Mouse (Mus musculus): ENCODE data around the gene Ttpal. TPM values are rescaled to one million over a fixed set of nuclear protein-coding genes. Genes with fewer than 3 reads are reported as not detected.
"Not testable (repeated sequence)": the region's sequence is repeated elsewhere in the genome, so short reads cannot be mapped to it uniquely, and the experiment has no call there.

The Ttpal gene
- total RNA-seq, 2 experiments from 2014 or later = 49.0 to 50.4 TPM

DNA sequence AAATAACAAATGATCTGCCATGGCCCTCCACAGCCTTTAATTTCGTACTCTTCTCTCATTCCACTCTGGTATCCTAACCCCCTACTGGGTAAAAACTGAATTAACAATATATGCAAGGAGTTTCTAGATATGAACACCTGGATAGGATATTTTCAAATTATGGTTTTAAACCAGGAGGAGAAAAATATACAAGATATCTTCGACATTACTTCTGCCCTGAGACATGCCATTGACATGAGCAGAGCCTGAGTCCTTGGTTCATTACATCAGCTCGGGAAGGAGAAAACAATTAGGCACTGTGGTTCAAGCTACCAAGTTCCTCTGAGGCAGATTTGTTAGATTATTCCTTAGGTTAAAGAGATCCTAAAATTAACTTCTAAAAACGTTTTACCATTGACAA is 41.9 kb downstream of the Ttpal start:
- Histone ChIP-seq H3K4me3 (peak overlapping the region; percentile 84), H3K27ac (peak overlapping the region; percentile 98)
- DNase-seq (ENCODE audit: low spot score in 2 of 2) = no peak
- TF ChIP-seq CTCF (conservative IDR thresholded peaks at IDR 0.05) = peak; percentile 62

DNA sequence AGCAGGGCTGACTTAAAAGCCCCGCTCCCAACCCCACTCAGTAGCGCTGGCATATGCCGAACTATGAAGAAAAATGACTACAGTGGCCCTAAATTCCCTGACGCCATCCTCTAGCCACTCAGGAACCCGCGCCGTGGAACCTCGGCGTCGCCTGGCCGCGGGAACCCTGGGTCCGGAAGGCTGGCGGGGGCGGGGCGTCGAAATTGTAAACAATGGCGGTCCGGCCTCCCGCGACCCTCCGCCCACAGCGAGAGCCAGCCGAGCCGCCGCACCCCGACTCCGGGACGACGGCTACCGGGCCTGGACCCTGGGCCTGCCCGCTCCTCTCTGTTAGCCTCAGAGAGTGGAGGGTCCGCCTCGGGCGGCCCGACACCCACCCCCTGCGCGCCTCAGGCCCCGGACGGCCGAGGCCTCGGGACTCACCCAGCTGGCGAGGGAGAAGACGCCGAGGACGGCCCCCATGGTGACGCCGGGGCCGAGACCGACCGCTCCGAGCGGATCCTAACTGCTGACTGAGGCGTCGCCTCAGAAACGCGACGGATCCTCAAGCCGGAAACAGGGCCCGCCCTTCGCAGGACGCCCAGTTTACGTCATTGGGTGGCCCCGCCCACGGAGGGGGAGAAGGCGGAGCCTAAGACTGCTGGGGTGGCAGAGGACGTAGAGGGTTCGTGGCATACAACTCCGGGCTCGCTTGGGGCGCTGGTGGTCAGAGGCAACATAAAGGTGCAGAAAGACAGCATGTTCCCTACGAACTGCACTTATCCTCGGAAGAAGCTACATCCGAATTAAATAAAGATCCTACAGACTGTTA is 42.7 kb downstream of the Ttpal start, which contains the start of gene Serinc3:
TSS of gene Serinc3 (minus strand) at position 557 of the 811 bp plus-strand sequence.
- DNase-seq (ENCODE audit: low spot score in 2 of 2) = peak; percentile 98 to 99
- peak within 1 kb of the TSS; percentile 98 for H3K27ac ChIP-seq
- peak; percentile 73 for TF ChIP-seq CTCF (conservative IDR thresholded peaks at IDR 0.05)
- H3K4me3 ChIP-seq = peak within 1 kb of the TSS; percentile 84

DNA sequence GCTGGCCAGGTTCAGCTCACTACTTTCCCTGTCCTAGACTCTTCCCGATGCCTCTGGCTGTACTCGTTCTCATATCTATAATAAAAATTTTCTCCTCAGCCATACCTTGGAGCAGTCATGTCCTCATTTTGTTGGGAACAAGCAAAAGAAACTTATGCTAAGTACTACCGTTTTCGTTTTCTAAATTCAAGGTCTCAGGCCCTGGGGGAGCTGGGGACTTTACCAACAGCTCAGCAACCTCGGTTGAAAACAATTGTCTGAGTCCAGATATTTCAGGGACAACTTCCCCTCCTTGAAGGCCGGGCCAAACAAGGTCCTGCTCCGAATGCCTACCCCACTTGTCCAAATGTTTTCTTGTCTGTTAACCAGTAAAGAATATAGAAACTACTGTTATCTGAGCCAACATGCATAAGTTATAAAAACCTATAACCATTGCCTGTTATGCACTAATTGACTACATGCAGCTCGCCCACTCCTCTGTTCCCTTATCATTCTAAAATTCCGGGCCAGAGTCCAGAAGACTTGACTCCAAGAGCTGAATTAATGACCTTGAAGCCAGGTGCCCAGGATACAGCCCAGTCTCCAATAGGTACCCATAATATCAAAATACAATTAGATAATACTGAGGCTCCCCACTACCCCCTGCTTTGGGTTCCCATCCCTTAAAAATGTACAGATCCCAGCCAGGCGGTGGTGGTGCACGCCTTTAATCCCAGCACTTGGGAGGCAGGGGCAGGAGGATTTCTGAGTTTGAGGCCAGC is 43.8 kb downstream of the Ttpal start:
- DNase-seq (ENCODE audit: low spot score in 2 of 2) = no peak
- no peak for TF ChIP-seq CTCF (conservative IDR thresholded peaks at IDR 0.05)
- H3K27ac ChIP-seq = peak overlapping the region; percentile 98
- H3K4me3 ChIP-seq = no peak overlapping the region

DNA sequence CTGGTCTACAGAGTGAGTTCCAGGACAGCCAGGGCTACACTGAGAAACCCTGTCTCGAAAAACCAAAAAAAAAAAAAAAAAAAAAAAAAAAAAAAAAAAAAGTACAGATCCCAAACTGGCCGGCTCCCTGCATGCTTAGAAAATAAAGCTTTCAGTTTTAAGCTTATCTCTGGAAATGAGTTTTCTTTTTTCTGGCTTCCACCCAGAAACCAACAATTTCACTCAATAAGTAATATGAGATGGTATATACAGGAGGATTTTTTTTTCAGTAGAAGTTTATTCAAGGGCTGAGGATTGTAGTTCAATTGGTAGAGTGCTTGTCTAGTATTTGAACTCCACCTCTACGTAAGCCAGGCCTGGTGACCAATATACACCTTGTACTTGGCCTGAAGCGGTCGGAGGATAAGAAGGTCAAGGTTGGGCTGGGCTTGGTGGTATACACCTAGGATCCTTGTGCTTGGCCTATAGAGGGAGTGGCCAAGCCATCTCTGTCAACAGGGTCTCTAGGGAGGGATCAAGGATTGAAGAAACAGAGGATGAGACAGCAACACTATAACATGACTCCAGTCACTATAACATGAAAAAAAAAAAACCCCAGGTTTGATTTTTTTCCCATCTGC is 44.5 kb downstream of the Ttpal start:
- Histone ChIP-seq H3K27ac (no peak overlapping the region), H3K4me3 (no peak overlapping the region)
- DNase-seq (ENCODE audit: low spot score in 2 of 2) = no peak
- TF ChIP-seq CTCF (conservative IDR thresholded peaks at IDR 0.05) = no peak

DNA sequence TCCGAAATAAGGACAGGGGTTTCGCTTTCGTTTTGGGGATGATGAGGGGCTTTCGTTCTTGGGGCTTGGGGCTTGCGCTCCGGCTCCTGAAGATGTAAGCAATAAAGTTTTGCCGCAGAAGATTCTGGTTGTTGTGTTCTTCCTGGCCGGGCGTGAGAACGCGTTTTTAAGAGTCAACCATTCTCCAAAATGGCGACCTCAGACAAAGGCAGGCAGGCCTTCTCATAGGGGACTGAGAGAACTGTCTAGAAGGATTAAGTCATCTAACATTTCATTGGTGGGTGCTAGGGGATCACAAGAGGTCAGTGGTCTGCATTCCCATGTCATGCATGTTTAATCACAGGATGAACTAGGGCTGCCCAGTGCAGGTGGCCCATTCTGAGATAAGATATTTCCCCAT is 53.6 kb downstream of the Ttpal start:
- DNase-seq (ENCODE audit: low spot score in 2 of 2) = not testable (repeated sequence)

DNA sequence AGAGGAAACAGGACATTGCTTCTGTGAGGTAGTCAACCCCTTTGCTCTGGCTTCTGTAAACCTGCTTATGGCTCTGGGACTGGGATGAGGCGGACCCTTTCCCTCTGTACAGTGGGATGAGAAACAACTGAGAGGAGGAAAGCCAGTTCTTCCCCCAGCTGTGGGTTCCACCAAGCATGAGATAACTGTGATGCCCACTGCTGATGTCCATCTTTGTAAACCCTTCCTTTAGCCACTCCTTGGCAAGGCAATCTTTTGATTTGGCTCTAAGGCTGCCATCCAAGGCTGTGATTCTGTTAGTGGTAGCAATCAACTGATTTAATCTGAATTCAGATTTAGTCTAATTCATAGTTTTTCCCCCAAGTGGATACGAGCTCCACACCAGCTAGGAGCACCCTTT is 55.4 kb downstream of the Ttpal start:
- TF ChIP-seq CTCF (conservative IDR thresholded peaks at IDR 0.05) = no peak
- Histone ChIP-seq H3K27ac (no peak overlapping the region), H3K4me3 (no peak overlapping the region)
- no peak for DNase-seq (ENCODE audit: low spot score in 2 of 2)

More for the DNA sequence above, 53.6 kb downstream of the Ttpal start:
- H3K27ac ChIP-seq, H3K4me3 ChIP-seq: not testable (repeated sequence)

DNA sequence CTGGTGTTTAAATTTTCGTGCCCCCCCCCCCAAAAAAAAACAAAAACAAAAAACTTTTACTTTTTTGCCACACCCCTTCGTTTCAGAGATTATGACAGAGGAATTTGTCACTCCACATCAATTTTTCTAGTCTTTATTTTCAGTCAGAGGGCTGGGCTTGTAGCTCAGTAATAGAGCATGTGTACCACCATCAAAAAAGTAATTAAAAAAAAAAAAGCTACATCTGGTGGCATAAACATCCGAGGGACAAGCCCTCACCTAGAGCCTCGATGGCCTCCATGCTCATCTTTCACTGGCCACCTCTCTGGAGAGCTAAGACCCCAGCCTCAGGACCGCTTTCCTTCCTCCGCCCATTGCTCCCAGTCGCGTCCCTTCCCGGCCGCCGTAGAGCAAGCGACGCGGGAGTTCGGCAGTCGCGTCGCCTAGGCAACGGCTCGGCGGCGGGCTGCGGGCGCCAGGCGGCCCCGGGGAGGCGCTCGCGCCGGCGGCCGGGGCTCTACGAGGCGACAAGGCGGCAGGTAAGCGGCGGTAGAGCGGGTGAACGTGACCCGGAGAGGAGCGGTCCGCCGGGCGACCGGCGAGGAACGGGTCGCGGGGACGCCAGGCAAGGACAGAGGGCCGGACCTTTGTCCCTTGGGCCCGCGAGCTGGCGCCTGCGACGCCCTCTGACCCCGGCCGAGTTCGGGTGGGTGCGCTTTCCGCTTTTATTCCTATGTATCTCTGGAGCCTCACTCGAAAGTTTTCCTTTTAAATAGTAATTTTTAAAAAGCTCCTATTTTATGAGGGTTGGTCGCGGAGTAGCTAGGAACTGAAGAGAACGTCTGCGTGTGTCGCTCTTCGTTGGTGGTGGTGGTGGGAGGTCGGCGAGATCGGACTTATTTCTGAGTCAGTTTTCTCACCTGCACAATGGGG is 56.1 kb downstream of the Ttpal start, which contains the start of gene Pkig:
TSS of gene Pkig (plus strand) at position 412 of the 912 bp plus-strand sequence.
- peak; percentile 81 to 88 for DNase-seq (ENCODE audit: low spot score in 2 of 2)
- H3K4me3 ChIP-seq = peak within 1 kb of the TSS; percentile 99
- peak; percentile 60 for TF ChIP-seq CTCF (conservative IDR thresholded peaks at IDR 0.05)
- peak within 1 kb of the TSS; percentile 98 for H3K27ac ChIP-seq

DNA sequence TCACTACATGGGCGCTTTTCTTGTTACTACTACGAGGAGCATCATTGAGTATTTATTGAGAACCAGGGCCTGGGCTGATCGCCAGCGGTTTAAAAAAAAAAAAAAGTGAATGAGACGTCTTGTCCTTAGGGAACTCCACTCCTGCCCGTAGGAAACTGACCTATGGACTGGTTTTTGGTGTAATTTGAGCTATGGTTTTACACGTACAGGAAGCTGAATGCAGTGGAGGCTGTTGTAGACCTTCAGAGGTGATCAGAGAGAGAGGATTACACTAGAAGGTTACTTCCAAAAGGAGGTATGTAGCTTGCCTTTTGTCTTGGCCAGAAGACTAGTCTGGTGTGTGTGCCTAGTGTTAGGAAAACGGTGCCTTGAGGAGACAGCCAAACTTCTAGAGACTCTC is 56.8 kb downstream of the Ttpal start:
- H3K27ac ChIP-seq = peak overlapping the region; percentile 98
- DNase-seq (ENCODE audit: low spot score in 2 of 2) = no peak
- no peak for TF ChIP-seq CTCF (conservative IDR thresholded peaks at IDR 0.05)

DNA sequence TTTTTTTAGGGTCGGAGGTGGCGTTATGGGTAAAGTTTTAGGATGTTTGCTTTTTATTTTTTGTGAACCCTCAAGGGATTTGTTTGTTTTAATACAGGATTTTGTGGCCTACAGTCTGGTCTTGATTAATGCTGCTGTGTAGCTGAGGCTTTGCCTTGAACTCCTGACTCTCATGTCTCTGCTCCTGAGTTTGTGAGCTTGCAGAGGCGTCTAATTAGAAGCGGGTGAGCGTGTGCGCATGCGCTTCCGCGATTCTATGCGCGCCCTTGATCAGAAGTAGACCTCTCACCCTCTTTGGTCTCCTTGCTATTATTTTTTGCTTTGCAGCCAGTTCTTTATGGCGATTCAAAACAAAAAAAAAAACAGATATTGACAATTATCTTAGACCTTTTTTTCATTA is 57.3 kb downstream of the Ttpal start:
- H3K27ac ChIP-seq = peak overlapping the region; percentile 98
- no peak for DNase-seq (ENCODE audit: low spot score in 2 of 2)
- no peak for TF ChIP-seq CTCF (conservative IDR thresholded peaks at IDR 0.05)
- H3K4me3 ChIP-seq = peak overlapping the region; percentile 99

More for the DNA sequence above, 56.8 kb downstream of the Ttpal start:
- peak overlapping the region; percentile 99 for H3K4me3 ChIP-seq

DNA sequence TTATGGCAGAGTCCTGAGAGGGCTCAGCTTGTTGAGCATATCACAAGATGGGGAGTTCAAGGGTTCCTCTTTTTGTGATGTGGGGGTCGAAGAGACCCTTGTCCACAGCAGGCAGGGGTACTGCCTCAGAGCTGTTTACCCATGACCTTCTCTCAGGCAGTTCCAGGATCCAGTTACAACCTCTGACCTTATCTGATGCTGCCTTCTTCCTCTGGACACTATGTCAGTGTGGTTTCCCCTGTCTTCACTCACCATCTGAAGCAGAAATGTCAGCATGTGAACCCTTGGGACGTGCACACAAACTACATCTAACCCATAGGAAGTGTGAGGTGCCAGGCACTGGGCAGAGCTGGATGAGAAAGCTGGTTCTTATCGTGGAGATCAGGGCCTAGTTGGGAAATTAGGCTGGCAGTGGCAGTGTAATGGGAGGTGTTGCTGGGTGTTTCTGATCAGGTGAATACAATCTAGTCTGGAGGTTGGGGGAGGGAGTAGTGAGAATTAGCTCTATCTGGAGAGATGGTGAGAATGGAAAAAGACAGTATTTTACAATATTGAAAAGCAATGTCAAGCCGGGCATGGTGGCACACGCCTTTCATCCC is 58.1 kb downstream of the Ttpal start:
- peak overlapping the region; percentile 98 for H3K27ac ChIP-seq
- TF ChIP-seq CTCF (conservative IDR thresholded peaks at IDR 0.05) = no peak

DNA sequence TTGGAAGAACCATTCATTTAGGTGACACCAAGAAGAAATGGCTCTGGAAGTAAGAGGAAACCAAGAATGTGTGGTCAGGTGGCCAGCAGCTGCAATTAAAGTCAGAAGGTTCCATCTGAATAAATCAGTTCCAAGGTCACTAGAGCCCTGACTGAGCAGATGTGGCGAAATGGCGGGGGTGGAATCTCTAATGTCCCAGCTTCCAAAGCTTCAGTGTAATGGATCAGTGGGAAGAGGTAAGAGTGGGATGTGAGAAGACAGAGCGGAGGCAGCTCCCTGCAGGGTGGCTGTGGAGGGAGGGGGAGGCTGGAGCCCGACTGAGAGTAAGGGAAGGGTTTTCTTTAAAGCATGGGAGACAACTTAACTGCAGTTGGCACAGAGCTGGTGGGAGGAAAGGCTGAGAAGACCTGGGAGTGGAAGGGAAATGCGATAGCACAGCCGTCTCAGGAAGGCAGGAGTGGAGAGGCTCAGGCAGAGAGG is 59.3 kb downstream of the Ttpal start:
- Histone ChIP-seq H3K4me3 (peak overlapping the region; percentile 30; the same call in 1 of the 2 replicates), H3K27ac (peak overlapping the region; percentile 98)
- DNase-seq (ENCODE audit: low spot score in 2 of 2) = peak; percentile 48
- TF ChIP-seq CTCF (conservative IDR thresholded peaks at IDR 0.05) = no peak

More for the DNA sequence above, 58.1 kb downstream of the Ttpal start:
- H3K4me3 ChIP-seq = no peak overlapping the region
- DNase-seq (ENCODE audit: low spot score in 2 of 2) = peak in 1 of 2 experiments; percentile 7

All from layer of hippocampus, adult 2 months (tissue).